Mouse (Mus musculus) kidney, adult 2 months (tissue): ENCODE data around the gene Gm43951. TPM values are rescaled to one million over a fixed set of nuclear protein-coding genes. Genes with fewer than 3 reads are reported as not detected.

Source experiments
- DNase-seq: peaks from one replicate; pipeline ENCODE4 v3.0.0; 2021
- H3K27ac ChIP-seq: fragments of 200-500 bp; 2 replicates; pipeline ENCODE4 v1.5.1; 2012; ENCODE audit warnings: low read depth, low read length, control low read depth, inconsistent platforms; ENCODE audit not compliant: insufficient read depth
- H3K27me3 ChIP-seq: fragments of 200-500 bp; replicated peaks from 2 replicates; pipeline ENCODE4 v1.6.1; 2012; ENCODE audit warnings: mild to moderate bottlenecking, moderate library complexity, low read length, inconsistent platforms; ENCODE audit not compliant: control insufficient read depth, insufficient read depth
- H3K36me3 ChIP-seq: fragments of 200-500 bp; 2 replicates; pipeline ENCODE4 v1.6.1; 2012; ENCODE audit warnings: mild to moderate bottlenecking, moderate library complexity, low read length, inconsistent platforms; ENCODE audit not compliant: control insufficient read depth, insufficient read depth
- H3K4me1 ChIP-seq: fragments of 200-500 bp; 2 replicates; pipeline ENCODE4 v1.6.1; 2011; ENCODE audit warnings: low read length; ENCODE audit not compliant: control insufficient read depth, insufficient read depth
- H3K4me3 ChIP-seq: fragments of 200-500 bp; 2 replicates; pipeline ENCODE4 v1.5.1; 2011; ENCODE audit warnings: mild to moderate bottlenecking, low read depth, low read length, control low read depth; ENCODE audit not compliant: insufficient read depth
- CTCF ChIP-seq: fragments of 200-500 bp; conservative IDR thresholded peaks from 2 replicates; pipeline ENCODE4 v1.5.1; 2011; ENCODE audit warnings: low read depth, mild to moderate bottlenecking, control low read depth, low read length, moderate library complexity, mixed read lengths; ENCODE audit not compliant: insufficient read depth, insufficient read length
- POLR2A ChIP-seq: fragments of 200-500 bp; IDR thresholded peaks from one replicate; pipeline ENCODE4 v1.6.1; 2011; ENCODE audit warnings: low read depth, low read length, control low read depth
- WGBS: fragments of 180-500 bp; shearing (Covaris S2); methylation state at CpG from one replicate; pipeline ENCODE4 v1.1.7; 2018; 5-methylcytosine and 5-hydroxymethylcytosine counted together
- polyA plus RNA-seq: library from polyadenylated mRNA; depleted of rRNA; stranded (reverse); fragments of >200 nt; gene quantifications from 2 replicates; pipeline ENCODE4 v1.2.3, GENCODE M21; 2012

The Gm43951 gene
- polyA plus RNA-seq, 1 experiment = 0.23 TPM

- Histone ChIP-seq H3K36me3 (no peaks in the 10 kb centered on the region), H3K4me3 (no peak overlapping the region), H3K27me3 (no peaks in the 10 kb centered on the region), H3K27ac (no peak overlapping the region), H3K4me1 (no peaks in the 10 kb centered on the region)
- TF ChIP-seq CTCF (no peak), POLR2A (no peak)
- 87% methylated on average over 7 of the region's 7 CpGs for WGBS
- no peak for DNase-seq
Measured at GRCm38 (mm10) chr11:72232068-72232467, 25.4 kb upstream of the Gm43951 start.

- 85% methylated on average over 4 of the region's 4 CpGs for WGBS
- no peak for DNase-seq
- Histone ChIP-seq H3K4me1 (no peaks in the 10 kb centered on the region), H3K4me3 (no peak overlapping the region), H3K27me3 (no peaks in the 10 kb centered on the region), H3K36me3 (no peaks in the 10 kb centered on the region), H3K27ac (no peak overlapping the region)
- TF ChIP-seq CTCF (no peak), POLR2A (no peak)
Measured at GRCm38 (mm10) chr11:72228513-72228912, 21.9 kb upstream of the Gm43951 start.

GRCm38 (mm10) chr11:72226901-72227300, 20.3 kb upstream of the Gm43951 start:
- Histone ChIP-seq H3K27me3 (no peaks in the 10 kb centered on the region), H3K36me3 (no peaks in the 10 kb centered on the region), H3K4me3 (no peak overlapping the region), H3K4me1 (no peaks in the 10 kb centered on the region), H3K27ac (no peak overlapping the region)
- DNase-seq = no peak
- TF ChIP-seq POLR2A = no peak
- 85% methylated on average over 6 of the region's 6 CpGs for WGBS

GRCm38 (mm10) chr11:72226020-72226791, 19.6 kb upstream of the Gm43951 start:
- DNase-seq = peak; percentile 40
- Histone ChIP-seq H3K36me3 (no peaks in the 10 kb centered on the region), H3K4me1 (no peaks in the 10 kb centered on the region), H3K4me3 (no peak overlapping the region), H3K27me3 (no peaks in the 10 kb centered on the region), H3K27ac (no peak overlapping the region)
- no peak for TF ChIP-seq POLR2A
- no peak for TF ChIP-seq CTCF
- 77% methylated on average over 10 of the region's 10 CpGs for WGBS

- no peaks in the 10 kb centered on the region for H3K27me3 ChIP-seq
- peak; percentile 78 for DNase-seq
- H3K36me3 ChIP-seq = no peaks in the 10 kb centered on the region
- no peak overlapping the region for H3K4me3 ChIP-seq
- 11% methylated on average over 5 of the region's 5 CpGs for WGBS
- H3K4me1 ChIP-seq = no peaks in the 10 kb centered on the region
- TF ChIP-seq POLR2A = no peak
- peak; percentile 98 for TF ChIP-seq CTCF
- no peak overlapping the region for H3K27ac ChIP-seq
Measured at GRCm38 (mm10) chr11:72224865-72225264, 18.2 kb upstream of the Gm43951 start.

- WGBS = 83% methylated on average over 4 of the region's 4 CpGs
- no peaks in the 10 kb centered on the region for H3K27me3 ChIP-seq
- no peaks in the 10 kb centered on the region for H3K36me3 ChIP-seq
- H3K4me1 ChIP-seq = no peaks in the 10 kb centered on the region
- TF ChIP-seq CTCF = no peak
- TF ChIP-seq POLR2A = no peak
- no peak overlapping the region for H3K4me3 ChIP-seq
- no peak overlapping the region for H3K27ac ChIP-seq
- DNase-seq = no peak
Measured at GRCm38 (mm10) chr11:72223414-72223813, 16.8 kb upstream of the Gm43951 start.

- WGBS = 18% methylated on average over 6 of the region's 6 CpGs
- Histone ChIP-seq H3K36me3 (no peaks in the 10 kb centered on the region), H3K4me1 (no peaks in the 10 kb centered on the region), H3K27me3 (no peaks in the 10 kb centered on the region), H3K4me3 (no peak overlapping the region), H3K27ac (no peak overlapping the region)
- DNase-seq = peak; percentile 58
- TF ChIP-seq POLR2A (no peak), CTCF (peak; percentile 91)
Measured at GRCm38 (mm10) chr11:72221278-72221677, 14.6 kb upstream of the Gm43951 start.
